Mouse (Mus musculus): ENCODE results near the gene Aldh9a1.

Aldh9a1 gene

DNA sequence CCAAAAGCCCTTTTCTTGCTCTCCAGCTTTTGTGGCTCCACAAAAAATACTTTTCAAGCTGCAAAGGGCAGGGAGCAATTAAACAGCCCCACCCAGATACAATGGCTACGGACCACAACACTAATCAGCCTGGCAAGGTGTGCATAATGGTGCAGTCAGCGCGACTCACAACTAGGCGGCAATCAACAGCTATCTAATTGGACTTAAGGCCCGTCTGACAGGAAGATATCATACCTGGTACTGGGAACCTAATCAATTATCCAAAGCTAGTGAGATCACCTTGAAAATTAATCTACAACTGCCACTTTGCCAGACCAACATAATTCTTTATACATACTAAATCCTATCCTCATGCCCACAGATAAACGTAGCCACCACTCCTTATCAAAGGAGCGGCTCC is 32.5 kb downstream of the Aldh9a1 start:
- in situ Hi-C loops (cut with MboI, MseI) = no loop called here

DNA sequence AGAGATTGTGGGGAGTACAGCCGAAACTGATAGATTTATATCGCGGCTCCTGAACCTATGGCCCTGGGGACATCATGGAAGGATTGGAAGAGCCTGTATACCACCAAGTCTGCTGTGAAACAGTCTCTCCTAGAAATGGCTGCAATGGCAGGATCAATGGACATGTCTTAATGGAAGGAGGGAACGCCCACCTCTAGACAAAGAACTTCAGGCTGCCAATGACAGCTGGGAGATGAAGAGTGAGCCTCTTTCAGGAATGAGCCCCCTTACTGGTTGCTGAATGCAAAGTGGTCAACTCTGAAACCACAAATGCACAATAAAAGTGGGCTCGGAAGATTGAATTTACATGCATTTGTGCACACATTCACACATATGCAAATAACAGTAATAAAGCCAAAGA is 33.0 kb downstream of the Aldh9a1 start:
- in situ Hi-C loops (cut with MboI, MseI) = no loop called here

DNA sequence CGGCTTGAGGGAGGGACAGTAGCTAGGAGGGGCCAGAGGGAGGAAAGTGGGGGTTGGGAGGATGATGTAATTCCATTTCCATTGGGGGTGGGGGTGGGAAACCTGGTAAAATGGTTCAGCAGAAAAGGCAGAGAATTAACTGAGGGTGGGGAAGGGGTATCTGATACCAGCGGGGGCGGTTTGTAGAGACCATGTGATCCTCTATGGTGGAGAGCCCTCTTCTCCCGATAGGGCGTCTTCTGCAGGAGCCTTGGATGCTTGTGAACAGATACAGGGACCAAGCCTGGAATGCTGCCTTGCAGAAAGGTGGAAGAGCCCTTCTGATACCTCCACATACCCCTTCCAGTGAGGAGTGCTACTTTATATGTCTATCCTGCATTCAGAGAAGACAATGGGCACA is 33.4 kb downstream of the Aldh9a1 start:
- in situ Hi-C loops (cut with MboI, MseI) = no loop called here

DNA sequence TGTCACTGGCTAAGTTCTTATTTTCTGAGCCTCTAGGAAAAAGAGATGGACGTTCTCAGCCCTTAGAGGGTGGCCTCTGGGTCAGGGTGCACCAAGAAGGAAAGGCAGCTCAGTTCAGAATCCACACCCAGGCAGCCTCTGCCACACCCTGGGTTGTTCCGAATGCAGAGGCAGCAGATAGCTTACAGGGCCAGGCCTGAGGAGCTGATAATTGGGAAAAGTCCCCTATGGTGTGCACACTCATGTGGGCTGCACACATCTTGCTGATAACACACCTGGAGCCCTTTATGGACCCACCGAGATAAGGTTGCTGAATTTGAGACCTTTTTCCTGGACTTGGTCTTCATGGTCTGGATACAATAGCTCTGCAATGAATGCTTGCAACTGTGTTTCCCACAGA is 34.4 kb downstream of the Aldh9a1 start:
- in situ Hi-C loops (cut with MboI, MseI) = no loop called here

DNA sequence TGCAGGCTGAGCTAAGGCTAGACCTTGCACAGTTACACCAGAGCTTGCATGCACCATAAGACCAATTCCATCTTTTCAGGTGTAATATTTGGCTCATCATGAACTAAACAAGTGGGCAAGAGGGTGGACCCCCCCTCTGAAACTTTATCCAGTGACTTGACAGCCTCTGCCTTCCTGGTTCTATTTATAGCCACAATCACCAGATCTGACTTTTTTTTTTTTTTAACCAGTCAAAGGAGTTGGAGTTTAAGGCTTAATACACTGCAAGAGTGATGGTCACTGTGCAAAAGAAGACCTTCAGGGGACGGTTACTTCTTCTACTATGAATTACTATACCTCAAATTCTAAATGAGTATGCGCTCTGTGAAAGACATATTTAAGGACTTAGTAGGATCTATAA is 35.4 kb downstream of the Aldh9a1 start:
- in situ Hi-C loops (cut with MboI, MseI) = no loop called here

GRCm38 (mm10) chr1:167385636-167386035 is 35.8 kb downstream of the Aldh9a1 start:
- in situ Hi-C loops (cut with MboI, MseI) = no loop called here

- in situ Hi-C loops (cut with MboI, MseI) = no loop called here
Observed at GRCm38 (mm10) chr1:167386466-167386865, 36.7 kb downstream of the Aldh9a1 start.

DNA sequence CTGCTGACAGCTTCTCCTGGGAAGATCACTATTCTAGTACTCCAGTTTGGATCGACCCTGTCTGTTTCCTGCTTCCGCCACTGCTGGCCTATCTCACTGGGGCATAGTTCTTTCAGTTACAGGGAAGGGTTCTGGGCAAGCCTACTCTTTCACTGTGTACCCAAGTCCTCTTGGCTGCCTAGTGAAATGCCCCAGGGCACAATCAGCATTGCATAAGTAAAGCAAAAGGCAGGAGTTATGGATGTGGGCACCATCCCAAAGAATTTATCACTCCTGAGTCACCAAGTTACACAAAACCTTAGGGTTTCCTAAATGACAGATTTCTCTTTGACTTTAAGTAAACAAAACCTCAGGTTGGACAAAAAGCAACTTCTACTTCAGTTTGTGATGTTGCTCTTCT is 37.5 kb downstream of the Aldh9a1 start:
- in situ Hi-C loops (cut with MboI, MseI) = no loop called here

GRCm38 (mm10) chr1:167387796-167388195 is 38.0 kb downstream of the Aldh9a1 start:
- in situ Hi-C loops (cut with MboI, MseI) = no loop called here

- in situ Hi-C loops (cut with MboI, MseI) = no loop called here
Observed at GRCm38 (mm10) chr1:167388571-167388970, 38.8 kb downstream of the Aldh9a1 start.

DNA sequence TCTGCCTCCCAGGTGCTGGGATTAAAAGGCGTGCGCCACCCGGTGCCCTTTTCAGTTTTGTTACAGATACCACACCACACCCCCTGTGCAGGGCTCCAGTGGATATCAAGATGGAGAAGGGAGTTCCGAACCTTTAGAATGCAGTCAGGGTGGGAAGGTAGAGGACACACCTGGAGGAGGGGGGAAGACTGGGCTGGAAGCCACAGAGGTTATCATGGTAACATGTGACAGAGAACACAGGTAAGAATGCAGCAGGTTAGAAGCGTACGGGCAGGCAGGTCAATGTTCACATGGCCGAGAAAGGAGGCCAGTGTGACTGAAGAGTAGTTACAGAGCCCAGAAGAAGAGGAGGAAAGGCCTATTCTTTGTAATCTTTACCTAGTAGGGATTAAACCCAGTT is 39.8 kb downstream of the Aldh9a1 start:
- in situ Hi-C loops (cut with MboI, MseI) = no loop called here

GRCm38 (mm10) chr1:167390381-167390780 is 40.6 kb downstream of the Aldh9a1 start:
- in situ Hi-C loops (cut with MboI, MseI) = no loop called here

DNA sequence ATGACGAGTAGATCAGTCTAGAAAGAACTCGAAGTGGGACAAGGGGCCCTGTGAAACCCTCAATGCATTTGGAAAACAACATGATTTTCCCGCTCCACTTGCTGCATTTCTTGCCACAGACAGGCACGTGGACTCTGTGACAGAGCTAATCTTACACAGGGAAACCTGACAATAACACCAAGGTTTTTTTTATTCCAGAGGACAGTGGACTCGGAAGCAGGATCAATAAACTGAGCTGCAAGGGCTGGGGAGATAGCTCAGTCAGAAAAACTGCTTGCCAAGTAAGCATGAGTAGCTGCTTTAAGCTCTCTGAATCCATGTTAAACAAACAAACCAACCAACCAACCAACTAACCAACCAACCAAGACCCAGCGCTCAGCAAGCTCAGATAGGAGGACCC is 41.5 kb downstream of the Aldh9a1 start:
- in situ Hi-C loops (cut with MboI, MseI) = no loop called here

DNA sequence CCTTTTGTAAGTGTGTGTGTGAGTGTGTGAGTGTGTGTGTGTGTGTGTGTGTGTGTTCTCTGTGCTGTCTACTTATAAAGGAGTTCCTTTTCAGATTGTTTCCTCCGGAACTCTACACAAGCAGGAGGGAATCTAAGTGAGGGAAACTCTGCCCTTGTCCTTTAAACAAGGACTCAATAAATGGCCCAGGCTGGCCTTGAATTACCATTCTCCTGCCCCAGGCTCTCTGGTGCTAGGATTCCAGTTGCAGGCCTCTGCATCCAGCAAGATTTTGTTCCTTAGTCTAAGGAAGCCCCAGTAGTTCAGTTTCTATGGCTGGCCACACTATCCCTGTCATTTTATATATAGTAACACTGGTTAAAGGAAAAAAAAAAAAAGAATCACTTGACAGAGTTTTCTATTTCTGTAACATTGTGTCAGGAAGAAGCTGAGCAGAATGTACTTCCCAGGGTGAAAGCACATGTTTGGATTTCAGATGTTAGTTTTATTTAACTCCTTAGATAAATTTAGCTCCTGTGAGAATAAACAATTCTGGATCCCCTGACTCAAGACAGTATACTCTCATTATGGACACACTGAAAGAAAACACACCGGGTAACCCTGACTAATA is 42.3 kb downstream of the Aldh9a1 start:
- in situ Hi-C loops (cut with MboI, MseI) = no loop called here

- in situ Hi-C loops (cut with MboI, MseI) = no loop called here
Observed at GRCm38 (mm10) chr1:167392687-167393086, 42.9 kb downstream of the Aldh9a1 start.

- in situ Hi-C loops (cut with MboI, MseI) = no loop called here
Observed at GRCm38 (mm10) chr1:167393281-167393680, 43.5 kb downstream of the Aldh9a1 start.

DNA sequence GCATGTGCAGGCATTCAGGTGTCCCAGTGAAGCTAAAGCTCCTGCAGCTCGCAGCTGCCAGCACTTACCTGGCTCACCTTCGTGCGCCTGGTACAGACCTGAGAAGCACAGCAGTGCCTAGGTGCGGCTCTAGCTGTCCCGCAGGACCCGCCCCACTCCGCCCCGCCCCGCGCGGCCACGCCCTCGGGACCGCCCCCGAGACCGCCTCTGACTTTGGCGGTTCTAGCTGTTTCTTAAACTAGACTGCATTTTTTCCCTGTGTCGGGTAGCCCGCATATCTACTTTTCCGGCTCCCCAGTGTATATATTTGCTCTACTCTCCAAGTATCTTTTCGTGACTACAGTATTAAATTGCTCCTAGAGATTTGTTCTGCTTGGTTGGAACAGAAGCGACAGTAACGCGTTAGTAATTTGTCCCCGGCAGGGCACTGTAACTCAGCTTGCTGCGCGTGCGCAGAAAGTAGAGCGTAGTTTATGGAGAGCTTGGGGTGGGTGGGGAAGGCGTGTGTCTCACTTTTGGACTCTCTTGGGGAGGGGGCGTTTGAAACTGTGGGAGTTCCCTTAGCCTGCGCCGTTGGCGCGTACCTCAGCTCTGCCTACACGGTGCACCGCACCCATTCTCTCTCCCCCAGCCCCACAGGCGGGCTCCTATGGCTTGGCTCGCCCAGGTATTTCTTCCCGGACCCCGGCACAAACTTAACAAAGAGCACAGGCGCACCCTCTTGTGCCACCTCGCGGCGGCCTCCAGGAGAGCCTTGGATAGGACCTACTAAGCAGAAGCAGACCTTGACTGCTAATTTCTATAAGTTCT is 44.1 kb downstream of the Aldh9a1 start, which contains the start of gene Mgst3:
Gene Mgst3, minus strand, starts transcription at position 159 of the 810 bp plus-strand sequence.
- in situ Hi-C loops (cut with MboI, MseI) = no loop called here

DNA sequence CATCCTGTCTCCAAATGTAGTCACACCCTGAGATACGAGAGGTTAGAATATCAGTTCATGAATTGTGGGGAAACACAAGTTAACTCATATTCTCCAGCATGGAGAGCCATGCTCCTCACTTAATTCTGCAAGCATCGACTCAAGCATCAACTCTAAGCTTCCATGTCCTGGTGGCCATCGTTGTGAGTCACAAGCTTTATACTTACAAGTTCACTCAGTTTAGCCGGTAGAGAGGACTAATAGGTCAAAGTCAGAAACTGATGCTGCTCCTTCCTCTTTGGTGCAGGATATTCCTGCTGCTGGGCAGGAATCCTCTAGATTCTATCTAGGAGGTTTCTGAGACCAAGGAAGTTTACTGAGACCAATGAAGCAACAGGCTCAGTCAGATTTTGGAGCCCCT is 55.4 kb downstream of the Aldh9a1 start:
- in situ Hi-C loops (cut with MboI, MseI) = no loop called here

DNA sequence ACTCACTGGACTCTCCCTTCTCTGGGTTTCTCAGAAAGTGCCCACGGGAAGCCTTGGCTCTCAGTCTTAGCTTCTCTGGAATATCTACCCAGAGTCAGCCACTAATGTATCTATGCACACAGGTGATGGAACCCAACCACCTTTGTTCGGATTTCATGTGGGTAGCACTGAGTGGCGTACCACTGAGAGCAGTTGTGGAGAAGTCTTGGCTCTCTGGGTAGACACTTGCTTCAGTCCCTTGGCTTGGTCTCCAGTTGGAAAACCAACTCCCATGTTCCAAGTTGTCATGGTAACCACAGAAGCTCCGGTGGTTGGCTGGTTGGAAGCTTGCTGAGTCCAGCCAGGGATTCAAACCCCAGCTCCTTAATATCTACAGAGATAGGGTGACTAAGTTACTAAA is 59.8 kb downstream of the Aldh9a1 start:
- in situ Hi-C loops (cut with MboI, MseI) = no loop called here

- in situ Hi-C loops (cut with MboI, MseI) = loop anchor here in 1 of 2 experiments (5.0 kb wide), 1 partner anchor 230 kb away; no protein-coding TSS in a partner anchor
Observed at GRCm38 (mm10) chr1:167411991-167412715, 62.4 kb downstream of the Aldh9a1 start.

DNA sequence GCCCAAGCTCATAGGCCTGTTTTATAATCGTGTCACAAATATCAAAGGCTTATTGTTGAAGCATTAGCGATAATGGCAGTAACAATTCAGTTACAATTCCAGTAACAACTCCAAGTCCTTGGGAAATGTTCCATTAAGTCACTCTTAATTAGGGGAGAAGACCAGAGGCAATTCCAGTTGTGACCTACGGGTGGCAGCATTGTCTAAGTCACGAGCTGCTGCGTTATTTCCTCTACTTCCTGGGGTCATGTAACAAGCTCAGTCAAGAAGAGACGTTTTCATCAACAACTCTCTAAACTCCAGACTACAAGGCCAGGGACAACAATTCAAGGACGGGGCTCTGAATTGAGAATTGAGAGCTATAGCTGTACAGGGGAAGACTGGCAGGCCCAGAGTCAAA is 65.1 kb downstream of the Aldh9a1 start:
- in situ Hi-C loops (cut with MboI, MseI) = loop anchor here (5.0 kb wide), 2 partner anchors 222 to 227 kb away; no protein-coding TSS in a partner anchor
